Mouse (Mus musculus) spleen, adult 2 months (tissue): ENCODE data around the gene B230104I21Rik.

Experiments
- CTCF ChIP-seq: fragments of 200-500 bp; IDR thresholded peaks from 2 replicates; pipeline ENCODE4 v1.5.1; 2011; ENCODE audit warnings: mild to moderate bottlenecking, inconsistent platforms; ENCODE audit not compliant: insufficient read depth, insufficient read length, insufficient replicate concordance; ENCODE audit errors: extremely low read depth
- POLR2A ChIP-seq: fragments of 200-500 bp; IDR thresholded peaks from 2 replicates; pipeline ENCODE4 v1.6.1; 2011; ENCODE audit warnings: low read depth, low read length, inconsistent platforms

- no peak for TF ChIP-seq POLR2A
- TF ChIP-seq CTCF: no peak
Measured at GRCm38 (mm10) chr4:154394123-154394722, 58.3 kb downstream of the B230104I21Rik start.
